Mouse (Mus musculus): Measurements from ENCODE around the gene Krtcap2.
A peak's percentile ranks its signal among the peaks of the same experiment; 100 is the strongest.

The Krtcap2 gene

DNA sequence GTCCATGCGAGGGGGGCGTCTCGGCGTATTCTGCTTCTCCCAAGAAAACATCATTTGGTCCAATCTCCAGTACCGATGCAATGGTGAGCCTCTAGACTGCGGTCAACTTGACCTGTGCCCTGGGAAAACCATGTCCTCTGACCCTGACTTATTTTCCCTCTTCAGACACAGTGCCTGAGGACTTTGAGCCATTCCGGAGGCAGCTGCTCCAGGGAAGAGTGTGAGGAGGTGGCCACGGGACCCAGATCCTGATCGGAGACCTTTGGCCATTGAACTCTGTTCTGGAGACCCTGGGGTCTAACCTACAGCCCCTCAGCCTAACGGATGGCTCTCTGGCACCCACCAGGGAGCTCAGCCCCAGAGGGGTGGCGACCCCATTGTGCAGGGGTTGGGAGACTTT is 19.4 kb upstream of the Krtcap2 start:
- peak; percentile 54 for DNase-seq

DNA sequence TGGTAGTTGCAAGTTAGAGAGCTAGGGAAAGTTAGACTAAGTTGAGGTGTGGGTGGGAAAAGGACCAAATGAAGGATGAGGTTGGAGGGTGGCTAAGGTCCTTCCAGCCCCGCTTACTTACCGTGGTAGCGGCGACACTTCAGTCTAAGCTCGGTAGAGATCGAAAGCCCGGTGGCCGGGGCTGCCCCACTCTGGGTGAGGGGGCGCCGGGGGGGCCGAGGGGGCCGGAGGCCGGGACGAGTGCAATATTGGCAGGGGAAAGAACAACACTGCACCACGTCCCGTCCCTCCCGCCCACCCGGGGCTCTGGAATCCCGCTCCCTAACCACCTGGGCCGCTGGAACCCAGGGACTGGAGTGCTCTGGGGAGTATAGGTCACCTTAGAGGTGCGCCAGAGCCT is 18.9 kb upstream of the Krtcap2 start, which contains the start of gene Mtx1:
Gene Mtx1, minus strand, starts transcription at position 189 of the 400 bp plus-strand sequence.
- DNase-seq = no peak

DNA sequence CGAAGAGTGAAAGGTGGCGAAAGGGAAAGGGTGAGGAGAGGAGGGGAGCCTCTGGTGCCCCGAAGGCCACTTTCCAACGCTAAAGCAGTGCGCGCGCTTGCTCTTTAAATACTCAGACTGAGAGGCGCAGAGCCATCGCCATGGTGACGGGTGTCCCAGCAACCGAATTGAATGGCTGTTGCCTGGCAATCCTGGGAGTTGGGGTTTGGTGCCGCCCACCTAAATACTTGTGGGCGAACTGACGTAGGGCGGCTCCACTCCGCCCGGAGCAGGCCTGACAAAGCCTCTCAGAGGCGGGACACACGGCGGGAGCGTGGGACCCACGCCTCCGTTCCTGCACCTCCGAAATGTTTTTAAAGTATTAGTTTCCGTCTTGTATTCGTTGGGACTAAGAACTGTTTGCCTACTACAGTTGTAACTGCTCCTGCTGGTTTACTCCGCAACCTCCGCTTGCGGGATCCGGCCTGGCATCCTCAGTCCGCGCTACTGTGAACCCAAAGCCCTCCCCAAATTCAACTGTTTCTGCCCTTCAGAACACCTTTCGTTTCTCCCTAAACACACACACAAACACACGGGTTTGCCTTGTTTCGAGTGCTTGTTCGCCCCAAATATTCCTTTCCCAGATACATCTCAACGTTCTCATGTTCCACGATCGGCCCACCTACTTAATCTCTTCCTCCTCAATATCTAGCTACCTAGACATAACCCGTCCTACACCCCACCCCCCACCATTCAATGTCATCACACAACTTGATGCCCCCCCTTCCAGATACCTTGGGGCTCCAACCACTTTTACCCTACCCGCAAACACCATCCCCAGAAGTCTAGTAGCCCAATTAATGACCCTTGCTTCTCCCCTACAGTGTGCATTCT is 18.2 kb upstream of the Krtcap2 start:
- peak; percentile 92 for DNase-seq

DNA sequence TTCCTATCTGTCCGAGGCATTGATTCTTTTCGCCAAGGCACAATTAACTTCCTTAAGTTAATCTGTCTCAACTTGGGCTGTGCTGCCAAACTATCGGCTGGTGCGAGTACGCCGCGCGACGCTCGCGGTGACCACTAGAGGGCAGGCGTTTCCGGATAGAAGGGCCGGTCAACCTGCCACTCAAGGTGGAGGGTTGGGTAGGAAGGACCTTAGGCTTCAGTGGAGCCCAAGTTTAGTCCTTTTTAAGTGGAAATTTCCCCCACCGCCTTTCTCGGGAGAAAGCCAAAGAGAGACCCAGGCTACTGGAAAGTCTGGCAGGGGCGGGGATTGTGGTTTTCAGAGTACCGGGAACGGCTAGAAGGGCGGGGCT is 17.6 kb upstream of the Krtcap2 start:
- DNase-seq = peak; percentile 89

DNA sequence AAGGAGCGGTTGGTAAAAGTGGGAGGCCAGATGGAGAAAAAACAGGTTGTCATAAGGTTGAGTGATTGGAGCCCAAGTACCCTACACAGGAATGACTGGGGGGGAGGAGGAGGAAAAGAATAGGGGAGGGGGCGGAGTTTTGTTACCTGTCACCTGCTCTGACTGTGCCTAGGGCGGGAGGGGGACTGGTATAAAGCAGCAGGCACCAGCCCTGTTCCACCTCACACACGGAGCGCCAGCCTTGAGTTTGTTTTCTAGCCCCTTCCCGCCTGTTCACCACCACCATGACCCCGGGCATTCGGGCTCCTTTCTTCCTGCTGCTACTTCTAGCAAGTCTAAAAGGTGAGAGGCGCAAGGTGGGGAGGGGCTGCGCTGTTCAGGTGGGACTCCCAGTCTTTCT is 16.9 kb upstream of the Krtcap2 start, which contains the start of gene Muc1:
Gene Muc1, plus strand, starts transcription at position 222 of the 400 bp plus-strand sequence.
- peak; percentile 45 for DNase-seq

DNA sequence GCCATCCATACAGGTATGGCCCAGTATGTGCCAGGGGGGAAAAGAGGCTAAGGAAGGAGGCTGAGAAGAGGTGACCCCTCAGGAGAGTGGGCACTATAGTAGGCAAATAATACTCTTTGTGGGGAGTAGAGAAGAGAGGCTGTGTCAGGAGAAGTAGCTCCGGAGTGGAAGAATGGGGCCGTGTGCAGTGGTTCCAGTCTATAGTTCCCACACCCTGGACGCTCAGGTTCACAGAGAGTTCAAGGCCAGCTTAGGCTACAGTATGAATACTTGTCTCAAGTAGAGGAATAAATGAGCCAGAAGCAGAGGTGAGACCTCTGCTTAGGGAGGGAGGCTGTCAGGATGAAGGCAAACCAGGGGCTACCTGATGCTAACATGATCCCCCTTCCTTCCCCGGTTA is 16.5 kb upstream of the Krtcap2 start:
- DNase-seq = no peak

DNA sequence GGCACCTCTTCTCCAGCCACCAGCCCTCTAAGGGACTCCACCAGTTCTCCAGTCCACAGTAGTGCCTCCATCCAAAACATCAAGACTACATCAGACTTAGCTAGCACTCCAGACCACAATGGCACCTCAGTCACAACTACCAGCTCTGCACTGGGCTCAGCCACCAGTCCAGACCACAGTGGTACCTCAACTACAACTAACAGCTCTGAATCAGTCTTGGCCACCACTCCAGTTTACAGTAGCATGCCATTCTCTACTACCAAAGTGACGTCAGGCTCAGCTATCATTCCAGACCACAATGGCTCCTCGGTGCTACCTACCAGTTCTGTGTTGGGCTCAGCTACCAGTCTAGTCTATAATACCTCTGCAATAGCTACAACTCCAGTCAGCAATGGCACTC is 15.2 kb upstream of the Krtcap2 start:
- no peak for DNase-seq

DNA sequence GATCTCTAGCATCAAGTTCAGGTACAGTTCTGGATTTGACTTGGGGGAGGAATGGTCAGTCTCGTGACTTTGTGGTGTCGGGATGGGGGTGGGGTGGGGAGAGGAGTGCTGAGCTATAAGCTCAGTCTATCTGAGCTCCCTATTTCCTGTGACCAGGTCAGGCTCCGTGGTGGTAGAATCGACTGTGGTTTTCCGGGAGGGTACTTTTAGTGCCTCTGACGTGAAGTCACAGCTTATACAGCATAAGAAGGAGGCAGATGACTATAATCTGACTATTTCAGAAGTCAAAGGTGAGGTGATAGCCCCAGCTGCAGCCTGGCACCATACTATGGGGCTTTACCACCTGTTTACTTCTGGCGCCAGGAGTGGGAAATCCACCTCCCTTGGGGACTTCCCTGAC is 14.4 kb upstream of the Krtcap2 start:
- DNase-seq = no peak

DNA sequence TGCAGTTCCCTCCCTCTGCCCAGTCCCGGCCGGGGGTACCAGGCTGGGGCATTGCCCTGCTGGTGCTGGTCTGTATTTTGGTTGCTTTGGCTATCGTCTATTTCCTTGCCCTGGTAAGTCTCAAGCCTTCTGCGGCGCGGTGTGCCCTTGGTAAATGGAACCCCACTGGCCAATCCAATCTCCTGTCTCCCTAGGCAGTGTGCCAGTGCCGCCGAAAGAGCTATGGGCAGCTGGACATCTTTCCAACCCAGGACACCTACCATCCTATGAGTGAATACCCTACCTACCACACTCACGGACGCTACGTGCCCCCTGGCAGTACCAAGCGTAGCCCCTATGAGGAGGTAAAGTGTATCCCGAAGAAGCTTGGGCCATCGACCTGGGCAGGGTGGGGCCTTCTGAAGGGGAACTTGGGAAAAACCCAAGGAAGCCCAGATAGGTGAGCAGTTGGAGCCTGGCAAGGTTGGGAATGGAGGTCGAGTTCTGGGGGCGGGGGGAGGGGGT is 13.9 kb upstream of the Krtcap2 start:
- DNase-seq = no peak

DNA sequence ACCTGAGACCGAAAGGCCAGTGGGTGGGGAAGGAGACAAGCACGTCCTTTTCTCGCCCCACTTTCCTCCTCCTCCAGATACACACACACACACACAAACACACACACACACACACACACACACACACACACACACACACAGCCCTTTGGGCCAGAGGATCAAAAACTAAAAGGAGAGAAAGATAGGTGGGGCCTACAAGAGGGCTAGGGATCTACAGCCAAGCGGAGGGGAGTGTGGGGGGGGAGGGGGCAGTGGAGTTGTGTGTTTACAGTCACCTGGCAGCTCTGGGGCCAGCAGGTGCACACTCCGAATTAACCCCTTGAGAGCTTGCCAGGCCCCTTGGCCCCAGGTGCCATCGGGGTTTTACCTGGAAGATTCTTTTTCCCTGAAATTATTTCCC is 13.2 kb upstream of the Krtcap2 start:
- DNase-seq = no peak

DNA sequence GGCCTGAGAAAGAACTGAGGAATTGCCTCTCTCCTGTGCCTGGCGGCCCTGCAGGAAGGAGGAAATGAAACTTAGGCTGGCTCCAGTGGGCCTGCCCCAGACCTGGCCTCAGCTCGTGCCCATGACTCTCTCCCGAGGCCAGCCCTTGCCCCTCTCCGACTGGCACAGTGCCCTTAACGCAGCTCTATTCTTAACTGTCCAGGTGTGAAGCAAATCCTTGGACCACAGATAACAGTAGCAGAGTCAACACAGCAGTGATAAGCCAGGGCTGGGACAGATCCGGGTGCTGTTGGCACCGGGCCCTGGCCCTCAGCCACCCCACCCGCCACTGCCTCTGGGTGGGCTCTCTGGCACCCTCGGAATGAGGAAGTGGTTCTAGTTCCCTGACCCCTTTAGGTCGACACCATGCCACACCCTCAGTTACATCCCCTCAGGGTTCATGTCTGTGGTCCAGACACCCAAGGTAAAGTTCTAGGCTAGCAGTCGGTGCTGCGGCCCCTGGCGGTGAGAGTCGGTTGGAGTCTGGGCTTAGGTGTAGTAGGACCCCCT is 12.1 kb upstream of the Krtcap2 start:
- no peak for DNase-seq

DNA sequence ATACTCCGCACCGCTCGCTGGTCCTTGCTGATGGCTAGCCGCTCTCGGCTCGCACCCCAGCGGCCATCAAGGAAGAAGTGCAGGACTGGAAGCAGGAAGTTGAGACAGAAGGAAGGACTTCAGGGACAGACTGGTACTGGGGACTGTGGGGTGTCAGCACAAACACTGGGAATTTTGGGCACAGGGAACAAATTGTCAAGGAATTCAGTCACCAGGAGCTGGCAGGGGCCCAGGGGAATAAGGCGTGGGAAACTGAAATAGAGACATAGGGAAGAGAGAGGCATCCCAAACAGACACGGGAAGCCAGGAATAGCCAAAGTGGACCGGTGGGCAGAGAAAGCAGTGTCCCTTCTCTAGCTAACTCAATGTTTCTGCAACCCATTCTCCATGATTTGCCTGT is 9.2 kb upstream of the Krtcap2 start:
- no peak for DNase-seq

DNA sequence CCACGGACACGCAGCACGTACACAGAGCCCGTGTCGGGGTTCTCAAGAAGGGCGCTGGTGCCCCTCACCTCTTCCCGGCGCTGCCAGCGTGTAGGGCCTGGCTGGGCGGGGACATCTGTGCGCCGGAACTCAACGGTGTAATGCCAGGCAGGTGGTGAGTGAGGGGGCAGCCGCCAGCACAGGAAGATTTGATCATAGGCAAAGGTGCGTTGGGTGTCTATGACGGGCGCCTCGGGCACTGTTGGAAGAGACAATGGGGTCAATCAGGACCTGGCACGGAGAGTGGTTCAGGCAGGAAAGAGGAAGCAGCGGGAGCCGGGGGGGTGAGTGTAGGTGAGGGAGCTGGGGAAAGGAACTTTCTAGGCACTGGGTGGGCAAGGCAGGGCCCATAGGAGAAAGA is 8.1 kb upstream of the Krtcap2 start:
- DNase-seq = no peak

DNA sequence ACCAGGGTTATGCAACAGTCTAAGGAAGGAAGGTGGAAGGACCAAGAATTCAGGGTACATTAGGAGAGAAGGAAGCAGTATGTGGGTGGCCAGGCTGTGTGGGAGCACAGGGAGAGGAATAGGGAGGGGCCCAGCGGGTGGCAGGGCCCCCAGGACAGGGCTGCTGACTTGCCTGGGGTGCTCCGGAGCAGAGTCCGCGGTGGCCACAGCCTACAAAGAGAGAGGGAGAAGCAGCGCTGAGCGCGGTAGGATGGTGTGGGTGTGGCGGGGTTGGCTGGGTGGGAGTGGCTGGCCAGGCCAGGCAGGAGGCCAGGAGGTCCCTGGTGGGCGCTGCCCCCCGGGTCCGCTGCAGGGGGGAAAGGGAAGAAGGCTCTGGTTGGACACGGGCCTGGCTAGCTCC is 7.3 kb upstream of the Krtcap2 start:
- DNase-seq = no peak

DNA sequence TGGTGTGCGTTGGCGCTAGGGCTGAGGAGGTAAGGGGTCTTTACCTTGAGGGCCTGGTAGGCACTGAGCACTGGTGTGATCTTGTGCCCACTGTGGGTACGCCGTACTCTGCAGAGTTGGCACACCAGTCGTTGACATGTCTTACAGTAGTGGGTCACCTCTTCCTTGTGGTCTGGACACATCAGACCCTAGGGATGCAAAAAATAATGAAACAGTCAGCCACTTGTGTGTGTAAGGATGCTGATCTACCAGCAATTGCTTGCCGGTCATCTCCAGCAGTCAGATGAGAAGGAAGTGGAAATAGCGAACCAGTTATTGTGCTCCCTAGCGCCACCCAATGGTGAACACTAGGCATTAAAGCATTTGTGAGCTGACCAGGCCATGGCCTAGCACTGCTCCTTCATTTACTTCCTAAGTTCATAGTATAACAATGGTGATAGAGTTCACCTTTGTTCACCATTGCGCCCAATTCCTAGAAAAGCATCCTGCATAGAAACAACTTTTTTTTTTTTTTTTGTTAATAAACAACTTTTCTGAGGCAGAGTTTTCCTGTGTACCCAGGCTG is 3.4 kb upstream of the Krtcap2 start:
- DNase-seq = peak; percentile 73

DNA sequence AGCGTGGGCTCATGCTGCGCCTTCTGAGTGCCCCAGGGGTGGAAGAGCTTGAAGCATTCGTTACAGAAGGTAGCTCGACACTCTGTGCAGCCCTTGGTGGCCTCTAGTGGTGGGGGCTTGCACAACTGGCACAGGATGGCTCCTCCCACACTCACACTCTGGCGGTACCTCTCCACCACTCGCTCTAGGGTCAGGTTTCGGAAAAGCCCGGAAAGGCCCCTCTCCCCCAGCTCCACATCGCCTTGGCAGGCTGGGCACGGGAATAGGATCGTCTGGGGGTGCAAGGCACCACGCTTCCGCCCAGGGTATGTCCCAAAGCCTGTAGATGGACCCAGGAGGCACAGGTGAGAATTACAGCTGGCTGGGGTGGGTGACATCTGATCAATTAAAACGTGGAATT is 2.2 kb upstream of the Krtcap2 start:
- DNase-seq = peak; percentile 72

DNA sequence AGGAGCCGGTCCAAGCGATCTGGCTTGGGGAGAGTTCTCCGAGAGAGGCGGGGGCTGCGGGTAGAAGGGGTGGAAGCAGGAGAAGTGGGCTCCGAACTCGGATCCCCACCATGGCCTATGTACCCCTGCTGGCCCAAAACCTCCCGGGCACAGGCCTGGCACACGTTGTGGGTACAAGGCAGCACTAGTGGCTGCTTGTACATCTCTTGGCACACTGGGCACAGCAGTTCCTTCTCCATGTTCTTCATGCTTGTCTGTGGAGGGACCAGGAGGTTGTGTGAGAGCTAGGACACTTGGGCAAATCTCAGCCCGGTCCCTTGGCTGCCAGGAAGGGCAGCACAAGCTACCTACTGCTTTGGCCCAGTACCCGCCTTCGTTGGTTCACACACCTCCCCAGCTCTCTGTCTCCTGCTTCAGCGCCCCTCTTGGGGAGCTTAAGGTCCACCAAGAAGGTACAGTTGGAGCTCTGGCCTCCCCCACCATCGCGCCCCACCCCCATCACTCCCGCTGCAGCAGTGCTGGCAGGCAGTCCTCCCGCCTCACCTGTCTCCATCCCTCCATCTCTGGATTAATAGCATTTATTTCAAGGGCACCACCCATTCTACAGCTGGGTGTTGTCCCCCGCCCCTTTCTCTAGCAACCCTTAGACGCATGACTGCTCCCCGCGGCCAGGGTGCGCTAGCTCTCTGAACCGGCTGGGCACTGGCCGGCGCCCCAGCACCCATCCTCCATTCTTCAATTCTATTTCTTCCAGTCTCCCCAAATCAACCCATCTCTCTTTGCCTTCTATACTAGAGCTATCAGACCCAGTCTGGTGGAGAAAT is 1.4 kb upstream of the Krtcap2 start:
- DNase-seq = peak; percentile 58

DNA sequence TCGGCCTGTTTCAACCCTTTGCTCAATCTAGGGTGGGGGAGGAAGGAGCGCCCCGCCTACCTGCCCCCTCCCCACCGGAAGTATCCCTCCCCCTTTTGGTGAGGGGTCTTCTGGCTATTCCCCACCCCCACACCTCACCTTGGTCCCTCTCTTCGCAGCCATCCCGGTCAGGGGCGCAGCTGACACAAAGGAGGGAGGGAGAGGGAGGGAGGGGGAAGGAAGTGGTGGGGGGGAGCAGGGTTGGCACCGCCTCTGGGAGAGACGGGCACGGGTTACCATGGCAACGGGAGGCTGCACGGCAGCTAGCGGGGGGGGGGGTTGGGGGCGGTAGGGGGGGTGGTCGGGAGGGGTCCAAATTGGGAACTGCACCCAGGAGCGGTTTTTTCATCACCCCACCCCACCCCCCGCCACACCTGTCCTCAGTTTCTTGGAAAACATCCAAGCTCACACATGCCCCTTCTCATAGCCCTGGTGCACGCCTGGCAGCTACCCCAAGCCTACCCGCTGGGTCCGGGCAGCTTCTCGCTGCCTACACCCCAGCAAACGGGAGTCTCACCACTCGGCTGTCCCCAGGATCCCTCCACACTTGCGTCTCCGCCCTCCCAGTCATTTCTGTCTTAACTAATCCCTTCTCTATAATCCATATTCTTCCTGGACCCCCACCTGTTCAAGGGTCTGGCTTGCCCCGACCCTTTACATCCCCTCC is 631 bp upstream of the Krtcap2 start:
- no peak for DNase-seq

DNA sequence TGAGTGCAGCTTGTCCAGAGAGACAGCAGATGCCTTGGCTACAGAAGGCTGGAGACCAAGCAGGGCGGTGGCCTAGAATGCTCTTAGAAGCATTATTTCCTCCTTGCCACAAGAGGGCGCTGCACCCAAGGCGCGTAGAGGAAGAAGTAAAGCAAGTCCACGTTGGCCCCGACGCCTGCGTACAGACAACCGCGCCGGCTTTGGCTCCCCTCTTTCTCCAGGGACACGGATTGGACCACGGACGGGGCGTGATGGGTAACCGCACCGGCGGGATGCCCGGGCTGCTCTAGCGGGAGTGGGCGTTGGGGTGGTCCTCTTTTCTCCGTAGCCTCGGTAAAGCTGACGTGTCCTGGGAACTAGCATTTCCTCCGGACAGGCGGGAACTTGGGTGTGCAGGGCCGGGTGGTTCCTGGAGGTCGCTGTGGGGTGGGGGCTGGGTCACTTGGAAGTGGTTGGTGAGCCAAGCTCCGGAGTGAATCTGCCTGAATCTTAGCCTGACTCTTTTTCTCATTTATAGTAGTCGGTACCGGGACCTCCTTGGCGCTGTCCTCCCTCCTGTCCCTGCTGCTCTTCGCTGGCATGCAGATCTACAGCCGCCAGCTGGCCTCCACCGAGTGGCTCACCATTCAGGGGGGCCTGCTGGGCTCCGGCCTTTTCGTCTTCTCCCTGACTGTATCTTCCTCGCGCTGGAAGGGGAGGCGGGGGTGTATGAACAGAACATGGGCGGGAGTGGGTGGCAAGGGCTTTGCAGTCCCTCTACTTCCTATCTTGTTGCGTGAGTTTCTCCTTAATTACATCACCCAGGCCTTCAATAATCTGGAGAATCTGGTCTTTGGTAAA is 715 bp downstream of the Krtcap2 start, which contains the start of gene Trim46:
Gene Trim46, minus strand, starts transcription at position 49 of the 840 bp plus-strand sequence.
- peak; percentile 86 for DNase-seq

DNA sequence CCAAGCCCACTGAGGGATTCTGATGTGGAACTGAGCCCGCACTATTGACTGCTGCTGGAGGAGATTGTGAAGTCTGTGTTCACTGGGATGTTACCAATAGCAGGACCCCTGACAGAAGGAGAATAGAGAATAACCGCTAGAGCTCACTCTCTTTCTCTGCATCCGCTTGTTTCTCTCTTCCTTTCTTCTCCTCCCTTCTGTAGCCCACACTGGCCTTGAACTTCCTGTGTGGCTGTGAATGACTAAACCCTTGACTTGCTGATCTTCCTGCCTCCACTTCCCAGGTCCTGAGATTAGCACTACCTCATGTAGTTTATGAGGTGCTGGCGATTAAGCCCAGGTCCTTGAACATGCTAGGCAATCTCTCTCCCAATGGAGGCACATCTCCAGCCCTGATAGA is 1.7 kb downstream of the Krtcap2 start:
- no peak for DNase-seq

DNA sequence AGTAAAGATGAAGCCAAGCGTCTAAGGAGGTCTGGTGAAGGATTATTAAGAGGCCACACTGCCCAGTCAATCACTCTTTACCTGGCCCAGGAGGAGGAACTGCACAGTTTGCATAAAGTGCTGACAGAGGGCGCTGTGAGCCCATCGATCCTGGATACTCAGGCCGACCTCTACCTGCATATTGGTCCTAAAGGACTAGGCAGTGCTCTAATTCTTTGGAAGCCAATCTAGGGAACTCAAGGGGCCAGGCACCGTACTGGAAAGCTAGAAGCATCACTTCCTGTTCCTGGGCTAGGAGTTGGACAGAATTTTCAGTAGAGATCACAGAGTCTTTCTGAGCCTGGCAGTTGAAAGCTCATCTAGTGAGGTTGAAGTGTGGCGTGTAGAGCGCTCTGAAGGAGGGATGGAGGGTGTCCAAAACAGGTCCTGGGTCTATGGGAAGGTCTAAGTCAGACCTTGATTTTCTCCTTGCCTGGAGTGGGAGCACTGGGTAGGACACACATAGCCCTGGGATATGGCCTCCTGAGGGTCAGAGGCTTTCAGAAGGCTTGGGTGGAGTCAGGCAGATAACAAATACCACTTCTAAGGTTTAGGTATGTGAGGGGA is 4.8 kb downstream of the Krtcap2 start:
- DNase-seq = peak; percentile 81

Data from kidney, adult 11 months (tissue).